Mouse (Mus musculus) right cerebral cortex, postnatal 10 days (tissue): ENCODE measurements around the gene Ankrd31.
A peak's percentile ranks its signal among the peaks of the same experiment; 100 is the strongest.
"Not testable (repeated sequence)": the region's sequence is repeated elsewhere in the genome, so short reads cannot be mapped to it uniquely, and the experiment has no call there.

Experiments
- DNase-seq, 2 experiments: peaks; one replicate each; pipeline ENCODE4 v3.0.0; 2021; ENCODE audit warnings: low spot score in 2 of 2

The Ankrd31 gene

DNA sequence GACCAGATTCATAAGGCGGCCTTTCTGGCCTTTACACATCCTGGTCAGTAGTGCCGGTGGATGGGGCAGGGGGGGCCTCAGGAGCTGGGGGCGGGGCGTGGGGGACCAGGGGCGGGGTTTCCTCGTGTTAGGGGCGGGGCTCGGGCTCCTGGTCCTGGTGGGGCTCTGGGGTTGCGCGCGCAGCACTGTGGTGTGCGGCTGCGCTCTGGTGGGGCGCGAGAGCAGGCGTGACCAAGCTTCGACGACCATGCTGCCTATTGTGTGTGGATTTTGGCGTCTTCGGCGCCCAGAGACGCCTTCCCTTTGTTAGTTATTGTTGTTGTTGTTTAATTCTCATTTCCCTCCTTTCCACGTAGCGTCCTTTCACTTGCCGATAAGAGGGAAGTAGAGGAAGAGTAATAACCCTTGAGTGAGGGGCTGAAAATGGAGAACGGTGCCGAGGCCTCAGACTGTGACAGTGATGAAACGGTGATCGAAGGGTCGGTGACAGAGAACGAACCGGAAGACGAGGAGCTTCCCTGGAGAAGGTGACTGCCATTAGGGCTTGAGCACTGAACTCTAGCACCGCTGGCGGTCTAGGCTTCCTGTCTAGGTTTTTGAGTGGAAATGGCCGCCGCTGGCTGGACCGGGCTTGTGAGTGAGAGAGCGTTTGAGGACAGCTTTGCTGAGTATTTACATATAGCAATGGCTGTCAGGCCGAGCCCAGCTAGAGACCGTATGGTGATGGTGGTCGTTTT lies at the start of gene Ankrd31:
Gene Ankrd31 (plus strand): TSS at position 164 of the 737 bp plus-strand sequence.
- DNase-seq: no peak

DNA sequence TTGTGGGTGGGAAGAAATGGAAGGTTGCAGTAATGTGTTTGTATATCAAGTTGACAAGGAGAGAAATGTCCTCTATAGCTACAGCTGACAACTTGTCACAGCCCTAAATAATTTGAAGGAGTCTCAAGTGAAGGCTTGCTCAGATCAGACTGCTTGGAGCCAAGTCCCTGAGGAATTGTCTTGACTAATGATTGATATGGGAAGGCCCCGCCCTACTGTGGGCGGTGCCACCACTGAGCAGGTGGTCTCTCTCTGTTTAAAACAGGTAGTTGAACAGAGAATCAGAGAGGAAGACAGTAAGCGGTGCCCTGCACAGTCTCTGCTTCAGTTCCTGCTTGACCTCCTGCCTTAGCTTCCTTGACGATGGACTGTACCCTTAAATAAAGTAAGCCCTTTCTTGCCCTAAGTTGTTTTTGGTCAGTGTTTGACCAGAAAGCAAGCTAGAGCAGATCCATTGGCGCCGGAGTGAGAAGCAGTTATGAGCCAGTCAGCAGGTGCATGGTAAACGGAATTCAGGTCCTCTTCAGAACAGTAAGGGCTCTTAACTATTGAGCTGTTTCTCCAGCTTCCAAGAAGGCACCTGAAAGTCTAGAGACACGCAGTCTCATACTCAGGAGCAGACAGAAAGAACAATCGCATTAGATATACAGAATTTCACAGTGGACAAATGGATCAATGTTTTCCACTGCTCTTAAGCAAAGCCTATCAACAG lies 45.3 kb upstream of the Ankrd31 start:
- DNase-seq: no peak

DNA sequence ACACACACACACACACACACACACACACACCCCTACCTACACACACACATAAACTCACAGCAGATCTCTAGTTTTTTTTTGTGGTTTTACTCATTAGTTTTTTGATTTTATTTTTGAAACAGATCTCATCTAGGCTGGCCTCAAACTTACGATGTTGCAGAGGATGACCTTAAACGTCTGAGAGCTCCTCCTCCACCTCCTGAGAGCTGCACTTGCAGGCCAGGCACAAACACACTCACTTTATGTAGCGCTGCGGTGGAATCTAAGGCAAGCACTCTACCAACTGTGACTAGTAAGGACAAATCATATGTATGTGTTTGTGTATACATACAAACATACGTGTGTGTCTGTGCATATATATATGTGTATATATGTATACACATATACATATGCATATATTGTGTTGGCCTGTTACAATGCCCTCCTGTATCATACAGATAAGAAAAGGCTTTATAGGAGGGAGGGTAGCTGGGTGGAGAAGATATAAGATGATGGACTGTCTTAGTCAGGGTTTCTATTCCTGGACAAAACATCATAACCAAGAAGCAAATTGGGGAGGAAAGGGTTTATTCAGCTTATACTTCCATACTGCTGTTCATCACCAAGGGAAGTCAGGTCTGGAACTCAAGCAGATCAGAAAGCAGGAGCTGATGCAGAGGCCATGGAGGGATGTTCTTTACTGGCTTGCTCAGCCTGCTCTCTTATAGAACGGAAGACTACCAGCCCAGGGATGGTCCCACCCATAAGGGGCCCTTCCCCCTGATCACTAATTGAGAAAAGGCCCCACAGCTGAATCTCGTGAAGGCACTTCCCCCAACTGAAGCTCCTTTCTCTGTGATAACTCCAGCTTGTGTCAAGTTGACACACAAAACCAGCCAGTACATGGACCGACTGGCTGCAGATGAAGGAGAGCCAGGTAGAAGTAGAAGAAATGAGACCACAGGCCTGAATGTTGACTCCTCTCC lies 38.5 kb upstream of the Ankrd31 start:
- DNase-seq: no peak

DNA sequence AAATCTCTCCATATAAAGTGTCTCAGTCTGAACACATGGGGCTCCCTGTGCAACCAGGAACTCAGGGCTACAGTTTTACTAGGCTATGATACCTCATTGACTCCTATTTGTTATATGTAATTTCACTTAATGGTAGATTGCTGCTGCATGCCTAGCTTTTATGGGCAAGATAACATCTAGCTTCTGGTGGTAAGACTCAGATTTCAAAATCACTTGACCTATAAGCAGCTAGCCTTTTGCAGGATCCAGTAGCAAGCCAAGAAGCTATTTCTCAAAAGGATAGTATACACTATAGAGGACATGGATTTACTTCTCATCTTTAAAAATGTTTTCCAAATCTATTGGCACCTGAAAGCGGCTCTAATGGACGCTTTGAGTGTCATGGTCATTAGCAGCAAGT lies 31.8 kb upstream of the Ankrd31 start:
- no peak for DNase-seq

DNA sequence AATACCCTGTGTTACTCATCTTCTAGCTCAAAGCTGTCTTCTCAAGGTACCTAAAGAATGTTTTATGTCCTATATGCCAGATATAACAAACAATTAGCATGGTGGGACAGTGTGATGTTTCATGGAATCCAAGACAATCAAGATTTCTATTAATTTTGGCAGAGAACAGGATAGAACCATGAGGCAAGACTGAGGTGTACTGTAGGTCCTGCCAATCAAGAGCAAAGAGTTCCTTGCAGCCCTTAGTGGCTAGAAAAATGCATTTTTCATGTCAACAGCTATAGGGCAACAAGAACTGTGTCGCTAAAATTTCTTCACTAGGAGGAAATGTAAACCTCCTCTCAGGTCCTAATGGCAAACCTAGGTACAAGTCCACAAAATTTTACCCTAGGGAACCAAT lies 30.3 kb upstream of the Ankrd31 start:
- no peak for DNase-seq

DNA sequence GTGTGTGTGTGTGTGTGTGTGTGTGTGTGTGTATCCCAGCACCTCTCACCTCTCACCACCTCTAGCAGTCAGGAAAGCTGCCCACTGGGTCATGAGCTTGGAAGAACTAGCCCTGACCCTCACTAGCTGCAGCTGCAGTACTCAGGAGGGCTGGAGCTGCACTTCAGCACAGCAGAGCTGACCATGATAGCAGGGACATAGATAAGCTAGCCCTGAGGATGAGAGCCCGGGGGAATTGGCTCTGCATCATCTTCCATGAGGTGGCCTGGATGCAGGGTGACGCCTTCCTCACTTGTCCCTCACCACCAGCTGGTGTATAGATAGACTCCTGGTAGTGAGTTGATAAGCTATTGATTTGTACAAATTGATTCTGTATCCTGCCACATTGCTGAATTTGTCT lies 28.1 kb upstream of the Ankrd31 start:
- no peak for DNase-seq

DNA sequence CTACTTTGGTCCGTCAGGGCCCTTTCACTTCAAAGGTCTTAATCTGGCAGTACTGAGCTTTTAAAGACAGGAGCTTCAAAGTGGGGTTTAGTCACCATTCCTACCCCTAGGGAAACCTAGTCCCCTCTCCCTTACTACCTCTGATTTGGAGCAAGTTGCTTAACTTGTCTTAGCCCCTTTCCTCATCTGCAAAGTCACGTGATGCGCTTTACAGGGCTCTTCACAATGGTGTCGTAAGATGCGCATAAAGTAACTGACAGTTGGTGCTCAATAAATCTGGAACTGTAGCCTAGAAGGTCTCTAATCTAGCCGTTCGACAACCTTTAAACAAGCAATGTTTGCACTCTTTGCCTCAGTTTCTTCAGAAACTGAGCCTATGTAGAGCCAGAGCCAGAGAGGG lies 19.8 kb upstream of the Ankrd31 start:
- DNase-seq: no peak

DNA sequence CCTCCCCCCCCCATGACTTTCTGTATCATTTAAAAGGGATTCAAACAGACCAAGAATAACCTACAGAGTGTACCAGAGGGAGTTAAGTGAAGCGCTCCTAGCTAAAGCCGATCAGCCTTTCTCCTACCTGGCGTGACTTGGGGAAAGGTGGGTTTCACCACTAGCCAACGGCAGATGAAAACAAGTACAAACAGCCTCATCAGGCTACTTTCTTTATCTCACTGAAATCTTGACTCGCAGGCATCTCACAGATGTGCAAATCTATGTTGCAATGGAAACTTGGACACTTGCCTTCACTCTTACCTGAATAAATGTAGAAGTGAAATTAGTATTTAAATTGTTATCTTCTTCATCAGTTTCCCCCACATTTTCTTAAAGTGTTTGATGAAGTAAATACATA lies 18.9 kb upstream of the Ankrd31 start:
- no peak for DNase-seq

DNA sequence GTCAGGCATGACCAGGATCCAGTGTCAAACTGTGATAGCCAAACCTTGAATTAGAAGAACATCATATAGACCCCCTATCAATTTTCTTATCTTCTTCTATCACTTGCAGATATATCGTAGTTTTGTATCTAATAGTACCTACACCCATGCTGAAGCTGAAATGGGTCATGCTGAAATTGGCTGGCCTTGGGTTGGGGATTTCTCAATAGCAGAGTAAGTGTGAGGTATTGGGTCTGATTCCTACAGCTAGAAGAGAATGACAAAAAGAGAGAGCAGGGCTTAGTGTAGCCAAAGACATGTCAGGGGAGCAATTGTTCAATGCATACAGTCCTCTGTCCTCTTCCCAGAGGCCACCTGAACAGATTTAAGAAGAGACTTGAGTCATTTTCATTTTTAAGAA lies 18.0 kb upstream of the Ankrd31 start:
- DNase-seq: no peak

DNA sequence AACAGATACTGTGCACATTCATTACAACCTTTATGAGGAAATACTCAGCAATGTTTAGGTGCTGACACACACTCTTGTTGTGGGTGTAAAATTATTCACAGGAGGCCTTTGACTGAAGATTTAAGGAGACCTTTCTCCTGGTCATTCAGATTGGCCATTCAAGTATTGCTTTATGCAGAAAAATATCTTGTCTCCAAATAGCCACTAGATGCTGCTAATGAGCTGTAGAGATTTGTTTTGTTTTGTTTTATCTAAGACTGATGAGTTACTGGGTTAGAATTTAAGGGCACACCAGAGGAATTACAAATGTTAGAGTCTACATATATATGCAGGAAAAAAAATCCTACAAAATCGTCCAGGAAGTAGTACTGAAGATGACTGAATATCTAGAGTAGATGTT lies 12.9 kb upstream of the Ankrd31 start:
- no peak for DNase-seq

DNA sequence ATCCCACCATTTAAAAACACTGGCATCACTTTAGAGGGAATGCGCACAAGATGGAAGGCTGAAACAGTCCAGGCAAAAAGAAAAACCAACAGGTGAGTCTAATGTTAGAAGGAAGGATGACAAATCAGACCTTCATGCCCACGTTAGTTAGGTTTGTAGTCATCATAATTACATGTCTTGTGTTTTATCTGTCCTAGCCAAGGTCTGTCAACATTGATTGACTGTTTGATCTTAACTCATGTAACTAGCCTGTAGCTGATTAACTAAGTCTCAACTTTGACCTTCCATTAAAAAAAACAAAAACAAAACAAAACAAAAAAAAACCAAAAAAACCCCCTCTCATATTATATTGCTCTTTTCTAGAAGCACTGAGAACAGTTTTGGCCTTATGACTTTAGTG lies 7.9 kb upstream of the Ankrd31 start:
- no peak for DNase-seq

DNA sequence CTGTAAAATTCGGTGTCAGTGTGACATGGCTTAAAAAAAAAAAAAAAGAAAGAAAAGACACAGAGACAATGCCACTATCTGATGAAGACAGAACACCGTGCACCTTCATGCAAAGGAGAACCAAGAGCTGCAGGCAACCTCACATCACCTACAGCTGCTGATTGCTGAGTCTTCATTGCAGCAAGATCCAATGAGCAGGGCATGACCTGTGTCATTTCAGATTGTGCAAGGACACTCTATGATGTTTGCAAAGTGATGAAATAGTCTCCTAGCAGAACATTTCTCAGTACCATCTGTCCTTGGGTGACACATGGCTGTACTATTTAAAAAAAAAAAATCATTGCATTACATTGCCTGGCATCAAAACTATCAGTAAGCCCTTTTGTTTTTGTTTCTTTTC lies 5.2 kb upstream of the Ankrd31 start:
- DNase-seq: no peak

DNA sequence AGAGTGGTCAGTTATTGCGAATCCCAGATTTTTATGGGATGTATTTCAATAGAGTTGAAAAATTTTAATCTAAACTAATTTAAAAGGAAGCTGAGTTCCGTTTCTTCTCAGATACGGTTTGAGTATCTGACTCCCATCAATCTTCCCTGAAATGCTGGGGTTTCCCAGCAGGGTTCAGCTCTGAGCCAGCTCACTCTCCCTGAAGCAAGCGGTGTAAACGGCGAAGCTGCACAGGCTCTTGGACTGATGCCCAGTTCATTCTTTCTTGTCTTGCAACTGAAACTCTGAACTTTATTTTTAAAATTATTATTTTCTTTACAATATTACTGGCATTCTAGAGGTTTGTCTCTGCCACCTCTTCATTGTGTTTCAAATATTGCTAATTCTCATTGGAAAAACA lies 2.0 kb upstream of the Ankrd31 start:
- no peak for DNase-seq

DNA sequence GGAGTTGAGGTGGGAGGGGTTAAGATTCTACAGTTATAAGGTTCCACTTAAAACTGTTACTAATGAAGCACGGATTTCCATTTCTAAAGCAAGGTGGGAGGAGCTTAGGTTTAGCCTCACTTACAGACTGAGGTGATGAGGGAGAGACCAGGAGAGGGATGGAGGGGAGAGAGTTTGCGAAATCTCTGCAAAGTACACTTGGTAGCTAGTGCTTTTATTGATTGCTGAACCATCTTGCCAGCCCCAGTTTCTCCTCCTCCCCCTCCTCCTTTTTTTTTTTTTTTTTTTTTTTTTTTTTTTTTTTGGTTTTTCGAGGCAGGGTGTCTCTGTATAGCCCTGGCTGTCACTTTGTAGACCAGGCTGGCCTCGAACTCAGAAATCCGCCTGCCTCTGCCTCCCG lies 1.8 kb downstream of the Ankrd31 start:
- no peak for DNase-seq

DNA sequence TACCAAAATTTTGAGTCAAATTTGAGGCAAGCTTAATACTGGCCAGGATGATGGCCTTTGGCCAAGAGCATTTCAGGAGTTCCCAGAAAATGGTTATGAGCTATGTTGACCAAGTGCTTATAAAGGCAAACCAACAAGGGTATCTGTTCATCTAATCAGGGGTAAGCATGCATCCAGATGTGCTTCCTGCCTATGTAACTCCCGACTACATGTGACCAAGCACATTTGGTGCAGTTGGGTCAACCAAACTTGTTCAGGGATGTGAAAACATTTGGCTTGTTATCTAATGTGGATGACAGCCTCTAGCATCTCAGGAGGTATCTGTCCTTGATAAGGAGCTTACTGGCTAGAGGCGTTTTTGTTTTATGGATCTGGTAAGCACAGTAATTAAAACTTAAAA lies 12.8 kb downstream of the Ankrd31 start:
- DNase-seq: no peak

DNA sequence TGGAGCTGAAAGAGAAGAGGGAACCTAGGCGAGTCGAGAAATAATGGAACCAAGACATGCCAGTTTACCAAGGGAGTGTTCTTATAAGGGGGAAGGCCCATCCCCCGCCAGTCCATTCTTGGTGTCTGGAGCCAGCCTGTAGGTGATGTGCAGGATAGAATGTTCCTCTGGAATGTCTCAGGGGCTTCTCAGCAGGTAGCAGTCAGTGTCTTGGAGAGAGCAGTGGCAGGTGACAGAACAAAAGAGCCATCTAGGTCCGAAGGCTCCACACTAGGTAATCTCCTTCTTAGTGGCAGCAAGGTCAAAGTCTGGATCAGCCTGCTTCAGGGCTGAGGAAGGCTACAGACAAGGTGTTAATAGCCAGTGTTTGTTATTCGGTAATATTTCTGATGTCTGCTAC lies 38.0 kb downstream of the Ankrd31 start:
- DNase-seq: not testable (repeated sequence)

DNA sequence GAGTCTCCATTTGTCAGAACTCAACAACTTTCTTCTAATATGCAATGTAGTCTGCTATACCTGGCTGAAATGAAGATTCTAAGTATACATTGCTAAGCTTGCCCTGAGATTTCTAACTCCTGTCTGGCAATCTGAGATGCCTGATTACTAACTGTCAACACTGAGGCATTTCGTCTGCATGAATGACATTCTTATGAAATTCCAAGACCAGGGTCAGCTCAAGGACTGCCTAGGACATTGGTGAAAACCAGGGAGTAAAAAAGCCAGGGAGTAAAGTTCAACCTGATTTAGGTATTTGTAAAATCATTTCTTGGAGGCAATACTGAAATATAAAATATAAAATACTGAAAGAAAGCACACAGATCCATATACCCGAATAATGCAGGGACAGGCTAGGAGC lies 45.4 kb downstream of the Ankrd31 start:
- no peak for DNase-seq

DNA sequence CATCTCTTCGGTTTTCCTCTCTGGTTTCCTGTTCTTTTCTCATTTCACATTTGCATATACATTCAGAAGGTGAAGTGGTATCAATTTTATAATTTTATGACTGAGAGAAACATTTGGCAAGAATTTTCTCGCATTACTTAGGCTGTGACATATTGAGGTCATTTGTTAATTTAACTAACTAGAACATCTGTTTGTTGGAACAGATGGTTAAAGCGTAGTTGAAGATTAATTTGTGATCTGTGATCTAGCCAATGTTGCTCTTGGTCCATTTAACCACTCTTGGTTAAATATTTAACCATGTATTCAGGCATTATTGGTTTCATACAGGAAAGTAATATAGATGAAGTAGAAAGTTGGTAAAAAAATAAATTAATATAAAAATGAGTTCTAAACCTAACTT lies 47.2 kb downstream of the Ankrd31 start:
- DNase-seq: no peak

DNA sequence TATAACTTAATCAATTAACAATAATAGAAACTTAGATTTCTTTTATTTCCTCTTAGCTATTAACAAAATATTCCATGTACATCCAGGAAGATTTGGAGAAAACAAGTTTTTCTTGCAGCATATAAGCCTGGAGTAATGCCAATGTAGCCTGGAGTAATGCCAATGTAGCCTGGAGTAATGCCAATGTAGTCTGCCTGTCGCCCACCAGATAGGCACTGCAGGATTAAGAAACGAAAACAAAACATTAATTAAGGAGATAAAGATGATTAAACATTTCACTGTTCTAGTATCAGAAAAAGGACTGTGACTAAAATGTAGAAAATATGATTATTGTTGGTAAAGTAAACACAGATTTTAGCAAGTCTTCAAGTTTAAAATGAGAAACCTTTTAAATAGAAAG lies 49.4 kb downstream of the Ankrd31 start:
- DNase-seq: peak; percentile 25 to 39

DNA sequence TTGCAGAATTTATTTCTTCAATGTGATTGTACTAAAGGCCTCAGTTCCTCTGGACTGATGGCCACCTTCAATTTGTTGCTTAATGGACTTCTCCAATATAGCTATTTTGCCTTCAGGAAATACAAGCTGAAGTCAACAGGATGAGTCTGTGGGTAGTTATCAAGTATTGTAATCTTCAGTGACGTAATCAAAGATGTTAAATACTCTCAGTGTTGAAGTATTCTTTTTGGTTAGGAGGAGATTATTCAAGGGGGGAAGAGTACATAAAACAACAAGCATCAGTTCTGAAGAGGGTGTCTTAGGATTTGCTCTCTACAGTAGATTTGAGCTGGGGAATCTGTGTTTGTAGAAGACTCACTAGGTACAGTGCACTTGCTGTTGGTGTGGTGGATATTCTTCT lies 101.7 kb downstream of the Ankrd31 start:
- no peak for DNase-seq

DNA sequence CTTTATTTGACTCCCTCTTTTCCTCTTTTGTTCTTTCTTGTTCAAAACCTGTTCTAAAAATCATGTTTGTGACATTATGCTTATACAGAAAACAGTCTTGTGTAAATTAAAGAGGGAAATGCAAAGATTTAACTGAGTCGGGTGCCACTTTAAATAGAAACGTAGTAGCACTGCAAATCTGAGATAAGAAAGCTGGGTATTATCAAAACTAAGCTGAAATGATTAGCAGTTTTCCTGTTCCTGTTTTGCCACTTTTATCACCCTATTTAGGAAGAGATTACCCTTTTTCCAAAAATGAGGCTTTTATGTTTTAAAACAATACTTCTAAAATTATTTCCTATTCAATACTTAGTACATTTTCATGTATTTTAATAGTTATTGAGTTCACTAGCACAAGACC lies 104.1 kb downstream of the Ankrd31 start:
- DNase-seq: no peak

DNA sequence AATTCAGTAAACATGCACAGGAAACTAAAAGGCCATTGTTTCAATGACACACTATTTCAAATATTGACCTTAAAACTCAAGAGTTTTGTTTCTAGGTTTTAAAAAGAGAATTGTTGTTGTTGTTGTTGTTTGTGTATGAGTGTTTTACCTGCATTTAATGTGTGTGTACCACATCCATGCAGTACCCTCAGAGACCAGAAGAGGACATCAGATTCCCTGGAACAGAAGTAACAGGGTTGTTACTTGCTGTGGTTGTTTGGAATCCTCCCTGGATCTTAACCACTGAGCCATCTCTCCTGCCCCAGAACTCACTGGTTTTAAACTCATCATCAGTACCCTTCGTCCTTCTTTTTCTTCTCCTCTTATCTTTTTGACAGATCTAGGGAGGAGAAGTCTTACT lies 105.2 kb downstream of the Ankrd31 start:
- peak in 1 of 2 experiments; percentile 18 for DNase-seq
